Mouse (Mus musculus) macrophage (primary cell): Measurements from ENCODE around the gene Hipk3. TPM values are rescaled to one million over a fixed set of nuclear protein-coding genes. Genes with fewer than 3 reads are reported as not detected.

Experiments used
- H3K27ac ChIP-seq: fragments of 350-480 bp; formaldehyde crosslinking; 2 replicates; pipeline ENCODE4 v1.9.0; 2021
- H3K36me3 ChIP-seq: fragments of 350-480 bp; formaldehyde crosslinking; 2 replicates; pipeline ENCODE4 v1.9.0; 2021; ENCODE audit errors: inconsistent target
- H3K4me3 ChIP-seq: fragments of 350-480 bp; formaldehyde crosslinking; 2 replicates; pipeline ENCODE4 v1.9.0; 2021; ENCODE audit errors: inconsistent target
- H3K79me2 ChIP-seq: fragments of 350-480 bp; formaldehyde crosslinking; 2 replicates; pipeline ENCODE4 v1.9.0; 2021; ENCODE audit errors: inconsistent target
- WGBS: methylation state at CpG from one replicate; pipeline ENCODE4 v1.1.7; 2026; ENCODE audit warnings: inconsistent platforms; ENCODE audit not compliant: missing documents; 5-methylcytosine and 5-hydroxymethylcytosine counted together
- polyA plus RNA-seq: library from polyadenylated mRNA; stranded (reverse); fragments of 250-400 nt; gene quantifications from 3 replicates; pipeline ENCODE4 v1.2.4, GENCODE M21; 2018; ENCODE audit warnings: inconsistent platforms

The Hipk3 gene
- polyA plus RNA-seq, 1 experiment from 2014 or later = 25.7 TPM

DNA sequence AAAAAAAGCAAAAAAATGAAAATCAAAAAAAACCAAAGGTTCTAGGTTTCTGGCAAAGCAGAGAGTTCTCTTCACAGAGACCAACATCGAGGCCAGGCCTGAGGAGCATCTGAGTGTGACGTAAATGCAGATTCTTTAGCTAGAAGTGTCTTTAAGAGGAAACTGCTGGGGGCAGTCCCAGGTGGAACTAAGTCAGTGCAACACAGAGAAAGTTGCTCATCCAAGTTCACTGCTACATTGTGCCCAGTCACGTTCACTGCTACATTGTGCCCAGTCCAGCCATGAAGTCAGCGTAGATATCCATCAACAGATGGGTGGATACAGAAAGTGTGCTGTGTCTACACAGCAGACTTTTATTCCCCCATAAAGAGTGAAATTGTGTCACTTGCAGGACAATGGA, 110.7 kb downstream of the Hipk3 start:
- 88% methylated on average over 4 of the region's 4 CpGs for WGBS
- Histone ChIP-seq H3K4me3 (no peak overlapping the region), H3K79me2 (no peaks in the 10 kb centered on the region), H3K27ac (no peak overlapping the region), H3K36me3 (no peaks in the 10 kb centered on the region)

DNA sequence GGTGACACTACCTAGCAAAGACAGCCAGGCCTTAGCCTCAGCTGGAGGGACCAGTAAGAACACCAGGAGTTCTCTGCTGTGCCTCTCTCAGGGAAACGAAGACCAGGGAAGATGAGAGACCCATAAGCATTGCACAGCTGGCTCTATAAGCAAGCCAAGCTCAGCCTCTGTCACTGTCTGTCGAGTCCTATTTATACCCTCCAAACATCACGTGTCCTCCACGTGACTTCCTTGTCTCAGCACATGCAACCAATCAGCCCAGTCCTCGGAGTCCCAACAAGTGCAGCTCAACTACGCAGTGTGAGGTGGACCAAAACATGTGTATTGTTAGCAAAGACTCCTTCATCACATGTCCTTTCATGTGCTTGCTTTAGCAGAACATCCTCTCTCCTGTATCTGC, 111.4 kb downstream of the Hipk3 start:
- H3K36me3 ChIP-seq = no peaks in the 10 kb centered on the region
- 88% methylated on average over 6 of the region's 6 CpGs for WGBS
- H3K79me2 ChIP-seq = no peaks in the 10 kb centered on the region
- H3K4me3 ChIP-seq = no peak overlapping the region
- no peak overlapping the region for H3K27ac ChIP-seq

DNA sequence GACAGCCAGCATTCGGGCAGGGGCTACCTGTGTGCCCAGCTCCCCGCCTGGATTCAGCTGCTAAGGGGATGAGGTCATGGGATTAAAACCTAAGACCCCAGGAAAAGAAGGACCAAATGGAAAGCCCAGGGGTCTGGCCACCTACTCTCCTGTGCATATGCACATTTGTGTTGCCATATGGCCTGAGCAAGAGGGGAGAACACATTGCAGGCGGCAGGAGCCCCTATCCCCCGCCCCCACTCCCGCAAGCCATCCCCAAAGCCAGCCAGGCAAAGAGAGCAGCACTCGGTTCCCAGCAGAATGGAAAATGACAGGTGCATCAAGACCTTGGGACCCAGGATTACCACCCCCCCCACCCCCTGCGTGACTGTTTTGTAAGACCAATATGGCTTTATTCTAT, 114.9 kb downstream of the Hipk3 start:
- Histone ChIP-seq H3K36me3 (no peaks in the 10 kb centered on the region), H3K27ac (no peak overlapping the region), H3K4me3 (no peak overlapping the region), H3K79me2 (no peaks in the 10 kb centered on the region)
- WGBS = 34% methylated on average over 7 of the region's 7 CpGs

DNA sequence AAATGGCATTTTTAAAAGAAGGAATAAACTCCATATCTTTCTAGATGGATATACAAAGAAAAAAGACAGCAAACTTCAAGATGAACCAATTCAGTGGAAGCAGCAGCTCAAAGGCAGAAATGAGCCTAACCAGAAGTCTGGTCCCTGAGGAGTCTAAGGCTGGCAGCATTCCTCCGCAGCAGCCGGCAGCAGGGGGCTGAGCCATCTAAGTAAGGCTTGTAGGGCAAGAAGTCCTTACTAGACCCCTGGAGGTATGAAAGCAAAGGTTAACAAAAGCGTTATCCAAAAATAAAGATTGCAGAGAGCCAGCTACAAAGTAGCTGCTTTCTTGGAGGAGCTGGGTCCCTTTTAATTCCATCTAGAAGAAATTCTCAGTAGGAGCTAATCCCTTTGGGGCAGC, 115.5 kb downstream of the Hipk3 start:
- WGBS = 44% methylated on average over 3 of the region's 3 CpGs
- no peaks in the 10 kb centered on the region for H3K36me3 ChIP-seq
- no peak overlapping the region for H3K4me3 ChIP-seq
- no peak overlapping the region for H3K27ac ChIP-seq
- no peaks in the 10 kb centered on the region for H3K79me2 ChIP-seq

DNA sequence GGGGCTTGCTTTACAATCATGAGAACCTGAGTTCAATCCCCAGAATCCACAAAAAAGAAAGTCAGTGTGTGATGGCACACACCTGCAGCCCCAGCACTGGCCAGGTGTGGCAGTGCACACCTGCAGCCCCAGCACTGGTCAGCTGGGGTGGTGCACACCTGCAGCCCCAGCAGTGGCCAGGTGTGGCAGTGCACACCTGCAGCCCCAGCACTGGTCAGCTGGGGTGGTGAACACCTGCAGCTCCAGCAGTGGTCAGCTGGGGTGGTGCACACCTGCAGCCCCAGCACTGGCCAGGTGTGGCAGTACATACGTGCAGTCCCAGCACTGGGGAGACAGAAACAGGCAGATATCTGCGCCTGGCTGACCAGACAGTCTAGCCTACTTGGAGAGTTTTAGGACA, 116.3 kb downstream of the Hipk3 start:
- Histone ChIP-seq H3K4me3 (no peak overlapping the region), H3K36me3 (no peaks in the 10 kb centered on the region), H3K27ac (no peak overlapping the region), H3K79me2 (no peaks in the 10 kb centered on the region)
- WGBS = 69% methylated on average over 2 of the region's 2 CpGs

Other genes starting within 250 kb of the Hipk3 start
- not detected in 3 replicates for gene D430041D05Rik, start 83.4 kb downstream of the Hipk3 start, polyA plus RNA-seq
- gene Cstf3, start 96.1 kb upstream of the Hipk3 start, polyA plus RNA-seq = 18.9 to 20.6 TPM (median 19.9 TPM) in 3 replicates
- 22.5 to 32.0 TPM (median 24.4 TPM) in 3 replicates for gene Tcp11l1, start 217.7 kb upstream of the Hipk3 start, polyA plus RNA-seq
- gene Pin1rt1, start 221.9 kb upstream of the Hipk3 start, polyA plus RNA-seq = not detected in 3 replicates
- 7.6 to 10.3 TPM (median 7.7 TPM) in 3 replicates for gene Depdc7, start 248.4 kb upstream of the Hipk3 start, polyA plus RNA-seq